Mouse (Mus musculus) G1E-ER4 (cell line): ENCODE data around the gene Pdcd1lg2. TPM values are rescaled to one million over a fixed set of nuclear protein-coding genes. Genes with fewer than 3 reads are reported as not detected.

Source experiments
- GATA1 ChIP-seq: IDR thresholded peaks from one replicate; pipeline ENCODE4 v1.8.0; 2012; ENCODE audit warnings: low read length, inconsistent platforms
- polyA plus RNA-seq: library from polyadenylated mRNA; stranded (reverse); fragments of >175 nt; gene quantifications from 2 replicates; pipeline ENCODE4 v1.2.3, GENCODE M21; 2012

Pdcd1lg2 gene
- polyA plus RNA-seq, 1 experiment, result 0.12 TPM

DNA sequence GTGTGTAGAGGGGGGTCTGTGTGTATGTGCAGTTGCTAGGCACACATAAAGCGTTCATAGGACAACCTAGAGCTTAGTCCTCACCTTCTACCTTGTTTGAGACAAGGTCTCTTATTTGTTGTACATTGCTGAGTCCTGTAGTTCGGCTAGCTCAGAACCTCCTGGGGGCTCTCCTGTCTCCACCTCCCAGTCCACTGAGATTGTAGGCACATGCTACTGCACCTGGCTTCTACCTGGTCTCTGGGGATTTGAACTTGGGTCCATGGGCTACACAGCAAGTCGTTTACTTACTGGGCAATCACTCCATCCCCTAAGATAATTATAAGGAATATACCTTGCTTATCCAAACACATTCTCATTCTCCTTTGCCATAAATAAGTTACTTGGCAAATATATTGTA lies 38.1 kb upstream of the Pdcd1lg2 start:
- no peak for TF ChIP-seq GATA1

DNA sequence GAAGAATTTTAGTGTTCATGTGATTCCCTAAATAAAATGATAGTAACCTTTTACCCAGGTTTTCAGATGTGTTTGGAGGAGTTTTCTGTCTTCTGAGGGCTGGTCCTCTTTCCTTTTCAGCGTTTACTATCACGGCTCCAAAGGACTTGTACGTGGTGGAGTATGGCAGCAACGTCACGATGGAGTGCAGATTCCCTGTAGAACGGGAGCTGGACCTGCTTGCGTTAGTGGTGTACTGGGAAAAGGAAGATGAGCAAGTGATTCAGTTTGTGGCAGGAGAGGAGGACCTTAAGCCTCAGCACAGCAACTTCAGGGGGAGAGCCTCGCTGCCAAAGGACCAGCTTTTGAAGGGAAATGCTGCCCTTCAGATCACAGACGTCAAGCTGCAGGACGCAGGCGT lies 37.3 kb upstream of the Pdcd1lg2 start:
- no peak for TF ChIP-seq GATA1

DNA sequence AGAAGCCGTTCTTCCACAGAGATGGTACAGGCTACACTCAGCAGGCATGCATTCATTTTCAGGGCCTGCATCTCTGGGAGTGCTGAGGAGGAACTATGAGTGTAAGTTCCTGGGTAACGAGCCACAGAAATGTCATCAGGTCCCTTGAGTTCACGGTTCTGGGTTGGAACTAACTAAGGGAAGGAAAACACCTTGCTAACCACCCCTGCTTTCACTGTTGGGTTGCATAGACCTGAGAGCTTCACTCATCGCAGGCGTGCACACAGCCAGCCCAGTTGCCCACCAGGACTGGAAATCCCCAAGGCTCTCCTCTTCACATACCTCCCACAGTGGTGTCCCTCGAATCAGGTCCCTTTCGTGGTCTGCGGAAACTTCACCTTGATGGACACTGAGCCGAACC lies 35.8 kb upstream of the Pdcd1lg2 start:
- TF ChIP-seq GATA1, result no peak

DNA sequence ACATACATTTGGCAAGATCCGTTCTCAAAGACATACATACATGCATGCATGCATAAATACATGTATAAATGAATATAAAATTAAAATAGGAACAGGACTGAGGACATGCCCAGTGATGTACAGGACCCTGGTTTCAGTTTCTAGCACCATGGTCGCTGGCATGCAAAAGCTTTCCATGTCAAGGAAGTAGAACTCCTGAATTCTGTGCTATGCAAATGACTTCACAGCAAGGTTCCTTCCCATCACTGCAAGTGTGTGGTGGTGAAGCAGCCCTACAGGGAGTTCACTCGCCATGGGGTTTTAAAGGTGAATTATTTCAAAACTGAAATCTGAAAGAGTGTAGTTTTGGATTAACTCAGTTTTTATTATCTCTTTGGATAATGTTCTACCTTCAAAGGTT lies 34.3 kb upstream of the Pdcd1lg2 start:
- TF ChIP-seq GATA1, result no peak

DNA sequence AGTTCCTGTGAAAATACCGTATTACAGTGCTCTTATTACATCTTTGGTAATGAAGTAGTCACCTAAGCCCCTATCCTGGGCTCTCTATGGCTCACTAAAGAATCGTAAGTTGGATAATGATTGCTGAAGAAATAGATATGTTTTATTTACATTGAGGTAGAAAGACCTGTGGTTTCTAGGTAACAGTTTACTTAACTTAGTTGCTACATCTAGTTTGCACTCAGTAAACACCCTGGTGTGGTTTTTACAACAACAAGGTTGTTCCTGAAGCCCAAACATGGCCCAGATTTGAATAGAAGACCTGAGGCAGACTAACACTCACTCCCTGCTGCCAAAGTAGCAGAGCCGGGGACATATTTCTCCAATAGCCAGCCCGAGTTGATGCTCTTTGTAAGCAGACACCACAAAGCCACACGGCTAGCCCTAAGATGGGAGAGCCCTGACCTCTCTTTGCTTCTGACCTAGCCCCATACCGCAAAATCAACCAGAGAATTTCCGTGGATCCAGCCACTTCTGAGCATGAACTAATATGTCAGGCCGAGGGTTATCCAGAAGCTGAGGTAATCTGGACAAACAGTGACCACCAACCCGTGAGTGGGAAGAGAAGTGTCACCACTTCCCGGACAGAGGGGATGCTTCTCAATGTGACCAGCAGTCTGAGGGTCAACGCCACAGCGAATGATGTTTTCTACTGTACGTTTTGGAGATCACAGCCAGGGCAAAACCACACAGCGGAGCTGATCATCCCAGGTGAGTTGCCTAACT lies 30.7 kb upstream of the Pdcd1lg2 start:
- no peak for TF ChIP-seq GATA1

DNA sequence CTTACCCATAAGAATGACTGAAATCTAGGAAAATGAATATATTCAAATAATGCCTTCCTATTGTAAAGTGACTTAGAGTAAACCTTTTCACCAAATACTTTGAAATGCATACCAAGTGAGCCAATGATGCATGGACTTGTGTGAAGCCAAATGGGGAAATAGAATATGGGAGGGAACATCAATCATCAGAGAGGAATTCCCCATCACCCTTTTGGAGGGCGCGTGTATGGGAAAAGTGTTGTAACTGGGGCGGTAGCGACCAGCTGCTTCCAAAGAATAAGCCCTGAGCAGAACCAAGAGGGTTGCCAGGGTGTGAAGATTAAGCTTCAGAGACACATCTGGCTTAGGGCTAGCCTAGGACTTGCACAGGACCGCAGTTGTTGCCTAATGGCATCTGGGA lies 27.4 kb upstream of the Pdcd1lg2 start:
- no peak for TF ChIP-seq GATA1

DNA sequence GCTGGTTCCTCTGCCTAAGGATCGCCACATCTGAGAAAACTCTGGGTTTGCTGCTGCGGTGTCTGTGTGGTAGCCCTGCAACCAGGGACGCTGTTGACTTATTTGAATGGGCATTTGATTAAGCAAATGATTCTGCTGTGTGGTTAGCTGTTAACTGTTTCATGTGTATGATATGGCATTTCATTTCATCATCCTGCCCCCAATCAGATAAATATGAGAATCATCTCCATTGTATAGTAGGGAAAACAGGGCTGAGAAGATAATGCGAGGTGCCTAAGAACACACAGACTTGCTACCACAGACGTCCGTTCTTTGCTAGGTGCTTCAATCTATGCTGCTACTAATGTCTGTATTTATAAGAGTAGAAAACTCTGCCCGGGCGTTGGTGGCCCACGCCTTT lies 26.3 kb upstream of the Pdcd1lg2 start:
- TF ChIP-seq GATA1, result no peak

DNA sequence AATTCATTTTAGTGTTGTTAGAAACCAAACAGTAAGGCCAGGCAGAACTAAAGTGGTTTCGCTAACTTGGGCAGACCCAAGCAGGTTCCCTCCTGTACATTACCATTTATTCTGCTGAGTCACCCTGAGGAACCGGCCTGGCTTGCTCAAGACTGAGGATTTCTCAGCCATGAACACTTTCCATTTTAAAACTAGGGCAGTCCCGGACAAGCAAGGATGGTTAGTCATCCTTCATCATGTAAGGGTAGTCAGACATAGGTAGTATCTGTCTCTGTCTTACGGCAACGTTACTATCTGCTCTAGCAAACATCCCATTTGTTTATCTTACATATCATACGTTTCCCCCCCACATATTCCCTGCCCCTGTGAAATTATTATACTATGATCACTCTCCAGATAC lies 25.7 kb upstream of the Pdcd1lg2 start:
- TF ChIP-seq GATA1, result no peak

DNA sequence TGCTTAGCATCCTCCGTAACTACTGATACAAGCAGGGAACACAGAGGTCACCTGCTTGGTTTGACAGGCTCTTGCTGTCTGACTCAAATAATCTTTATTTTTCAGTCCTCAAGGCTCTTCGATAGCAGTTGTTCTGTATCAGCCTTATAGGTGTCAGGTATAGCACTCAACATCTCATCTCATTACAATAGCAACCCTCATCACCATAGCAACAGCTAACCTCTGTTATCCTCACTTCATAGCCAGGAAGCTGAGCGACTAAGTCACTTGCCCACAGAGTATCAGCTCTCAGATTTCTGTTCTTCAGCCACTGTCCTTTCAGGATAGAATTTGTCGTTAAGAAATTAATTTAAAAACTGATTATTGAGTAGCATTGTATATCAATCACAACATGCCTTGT lies 24.9 kb upstream of the Pdcd1lg2 start:
- TF ChIP-seq GATA1, result no peak

DNA sequence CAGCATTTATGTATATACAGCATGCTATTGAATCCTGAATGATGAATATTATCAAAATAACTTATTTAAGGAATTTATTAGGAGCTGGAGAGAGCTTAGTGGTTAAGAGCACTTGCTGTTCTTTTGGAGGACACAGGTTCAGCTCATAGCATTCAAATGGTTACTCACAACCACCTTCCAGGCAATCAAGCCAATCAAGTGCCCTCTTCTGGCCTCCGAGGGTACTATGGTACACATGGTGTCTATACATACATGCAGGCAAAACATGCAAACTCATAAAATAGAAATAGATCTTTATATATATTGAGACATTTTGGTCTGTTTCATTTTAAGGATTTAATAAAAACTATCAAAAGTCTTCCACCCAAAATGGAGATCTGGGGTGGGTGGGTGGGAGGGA lies 21.9 kb upstream of the Pdcd1lg2 start:
- no peak for TF ChIP-seq GATA1

DNA sequence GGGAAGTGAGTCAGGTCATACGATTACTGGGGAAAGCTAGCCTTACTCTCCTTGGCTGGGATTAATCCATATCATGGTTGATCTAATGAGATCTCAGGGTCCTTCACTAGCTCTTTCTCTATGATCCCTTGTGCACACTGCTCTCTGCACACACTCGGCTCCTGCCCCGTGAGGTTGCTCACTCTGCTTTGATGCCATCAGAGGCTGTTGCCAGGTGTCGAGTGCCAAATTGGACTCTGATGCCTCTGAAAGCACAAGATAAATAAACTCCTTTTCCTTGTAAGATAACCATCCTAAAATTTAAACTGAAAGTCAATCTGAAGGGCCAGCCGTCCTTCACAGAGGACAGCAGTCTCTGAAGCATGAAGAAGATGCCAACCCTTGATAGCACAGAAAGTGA lies 20.2 kb upstream of the Pdcd1lg2 start:
- TF ChIP-seq GATA1, result no peak

DNA sequence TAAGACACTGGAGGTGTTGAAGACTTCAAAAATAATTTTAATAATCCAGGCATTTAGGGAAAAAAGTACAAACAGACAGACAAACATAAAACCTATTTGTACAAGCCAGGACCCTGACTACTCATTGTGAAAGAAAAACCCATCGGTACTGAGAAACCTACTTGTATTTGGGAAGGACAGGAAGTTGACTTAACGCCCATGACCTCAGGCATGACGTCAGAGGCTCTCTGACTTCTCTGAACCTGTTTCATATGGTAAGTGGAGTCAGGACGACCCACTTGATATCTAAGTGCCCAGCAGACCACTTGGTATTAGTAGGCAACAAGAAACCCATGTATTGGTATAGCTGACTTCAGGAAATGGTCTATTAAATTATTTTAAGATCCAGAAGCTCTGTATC lies 19.4 kb upstream of the Pdcd1lg2 start:
- TF ChIP-seq GATA1, result no peak

DNA sequence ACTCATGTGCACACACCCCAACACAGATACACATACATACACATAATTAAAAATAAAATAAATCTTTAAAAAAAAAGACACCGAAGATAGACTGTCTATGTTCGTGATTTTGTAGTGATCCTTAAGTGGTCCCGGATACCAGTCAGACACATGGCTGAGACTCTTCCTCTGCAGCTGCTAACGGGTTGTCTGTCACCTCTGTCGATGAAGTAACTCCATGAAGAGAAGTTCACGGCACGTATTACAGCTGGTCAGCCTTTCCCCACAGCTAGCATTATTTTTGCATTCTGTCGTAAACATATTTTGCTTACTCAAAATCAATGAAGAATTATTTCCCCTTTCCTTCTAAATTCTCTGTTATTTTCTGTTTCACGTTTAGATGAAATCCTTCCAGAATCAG lies 17.4 kb upstream of the Pdcd1lg2 start:
- TF ChIP-seq GATA1, result no peak

DNA sequence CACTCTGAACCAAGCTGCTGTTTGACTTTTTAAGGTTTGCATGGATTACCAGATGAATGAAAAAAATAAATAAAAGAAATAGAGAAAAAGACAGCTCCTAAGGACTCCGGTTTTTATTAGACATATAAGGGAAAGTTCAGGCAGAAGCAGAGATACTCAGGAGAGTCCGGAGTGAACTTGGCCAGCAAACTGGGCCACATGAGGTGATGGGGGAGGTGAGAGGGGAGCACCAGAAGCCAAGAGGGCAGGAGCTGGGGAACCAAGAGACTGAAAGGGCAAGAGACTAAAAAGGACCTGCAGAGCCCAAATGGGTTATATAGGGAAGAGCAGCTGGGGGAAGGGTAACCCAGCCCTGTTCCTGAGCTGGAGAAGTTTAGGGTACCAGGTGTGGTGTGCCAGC lies 16.0 kb upstream of the Pdcd1lg2 start:
- TF ChIP-seq GATA1, result no peak

DNA sequence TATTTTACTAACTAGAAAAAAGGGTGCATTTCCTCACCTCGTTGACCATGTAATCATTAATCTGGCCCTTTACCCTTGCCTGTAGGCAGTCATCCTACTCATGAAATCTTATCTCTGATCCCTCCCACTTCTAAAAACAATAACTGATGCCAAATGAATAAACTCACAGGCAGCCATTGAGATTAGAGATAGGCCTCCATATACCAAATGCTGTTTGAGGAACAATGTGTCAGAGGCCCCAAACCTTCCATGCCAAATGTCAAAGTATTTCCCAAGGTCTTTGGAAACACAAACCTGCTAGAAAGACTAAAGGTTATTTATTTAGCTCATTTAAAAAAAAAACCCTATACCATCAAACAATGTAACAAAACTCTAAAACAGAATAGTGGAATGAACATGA lies 14.4 kb upstream of the Pdcd1lg2 start:
- no peak for TF ChIP-seq GATA1

DNA sequence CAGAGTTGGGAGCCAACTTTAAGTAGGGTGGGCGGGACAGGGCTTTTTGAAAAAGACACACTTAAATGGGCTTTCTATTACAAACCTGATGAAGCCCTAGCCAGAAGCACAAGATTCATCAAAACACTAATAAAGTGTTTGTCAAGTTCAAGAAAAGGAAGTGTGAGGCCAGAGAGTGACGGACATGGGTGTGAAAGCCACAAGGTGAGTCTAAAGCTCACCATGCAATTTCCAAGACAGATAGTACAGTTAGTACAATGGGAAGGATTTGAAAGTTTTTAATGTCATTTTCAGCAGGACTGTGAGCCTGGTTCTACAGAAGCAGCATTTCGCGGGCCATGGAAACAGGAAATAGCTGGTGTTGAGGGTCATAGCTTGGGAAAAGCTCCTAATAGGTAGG lies 10.9 kb upstream of the Pdcd1lg2 start:
- TF ChIP-seq GATA1, result no peak

DNA sequence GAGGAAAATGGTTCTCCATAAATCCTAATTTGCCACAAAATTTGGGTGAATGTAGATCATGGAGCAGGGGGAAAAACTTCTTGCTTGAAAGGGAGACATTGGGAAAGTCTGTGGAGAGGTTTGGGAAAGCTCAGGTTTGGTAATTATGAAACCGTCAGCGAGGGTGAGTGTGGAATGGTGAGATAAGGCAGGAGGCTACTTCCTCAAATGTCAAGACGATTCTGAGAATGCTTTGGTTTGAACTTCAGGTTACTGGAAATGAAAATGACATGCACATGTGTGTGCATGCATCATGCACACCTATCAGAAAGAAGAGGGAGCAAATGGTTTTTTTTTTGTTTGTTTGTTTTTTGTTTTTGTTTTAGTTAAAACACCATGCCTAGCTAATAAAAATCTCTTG lies 10.3 kb upstream of the Pdcd1lg2 start:
- no peak for TF ChIP-seq GATA1

DNA sequence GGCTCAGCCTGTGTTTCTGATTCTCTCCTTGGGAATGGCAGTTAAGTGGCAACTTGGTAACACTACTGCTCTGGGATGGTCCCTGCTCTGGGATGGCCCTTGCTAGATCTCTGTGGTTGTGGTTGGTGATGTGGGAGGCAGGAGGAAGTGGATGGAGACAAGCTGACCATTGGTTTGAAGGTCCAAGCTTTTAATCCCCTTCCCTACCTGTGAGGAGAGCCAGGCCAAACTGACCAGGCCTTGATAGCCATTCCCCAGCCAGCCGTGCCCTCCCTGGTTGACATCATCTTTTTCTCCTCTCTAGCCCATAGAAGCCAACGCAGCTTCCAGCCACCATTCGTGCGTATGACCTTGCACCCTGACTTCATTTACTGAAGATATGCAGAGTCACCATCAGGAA lies 8.1 kb upstream of the Pdcd1lg2 start:
- TF ChIP-seq GATA1, result no peak

DNA sequence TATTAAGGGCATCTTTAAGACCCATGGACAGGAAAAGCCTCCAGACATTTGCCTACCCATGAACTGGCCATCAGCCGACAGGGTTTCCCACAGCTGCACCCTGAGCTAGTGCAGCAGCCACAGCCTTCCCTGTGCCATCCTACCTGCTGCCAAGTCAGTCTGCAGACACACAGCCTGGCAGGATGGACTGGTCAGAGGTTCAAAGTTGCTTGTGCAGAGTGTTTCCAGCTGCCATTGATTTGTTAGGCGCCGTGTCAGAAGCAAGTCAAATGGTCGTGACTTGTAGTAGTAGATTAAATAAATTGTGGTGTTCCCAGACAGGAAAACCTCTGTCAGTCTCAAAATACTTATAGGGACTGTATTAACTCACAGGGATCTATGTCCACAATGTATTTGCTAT lies 7.5 kb upstream of the Pdcd1lg2 start:
- no peak for TF ChIP-seq GATA1
